Mouse (Mus musculus): ENCODE results near the gene Tubd1.

GRCm38 (mm10) chr11:86610239-86610638 lies 65.4 kb downstream of the Tubd1 start:
- TF ChIP-seq CTCF (conservative IDR thresholded peaks at IDR 0.05; ENCODE audit: low read length): no peak
- TF ChIP-seq NANOG (IDR thresholded peaks at IDR 0.05; ENCODE audit: borderline replicate concordance, low read length): no peak

All from E14TG2a.4 (cell line).